Mouse (Mus musculus) C2C12 (cell line): Measurements from ENCODE around the gene Fgf4.

Source experiments
- CEBPB ChIP-seq: IDR thresholded peaks from one replicate; pipeline ENCODE4 v1.6.1; 2011; ENCODE audit warnings: low read depth, mild to moderate bottlenecking, control low read depth, moderate library complexity
- CTCF ChIP-seq: IDR thresholded peaks from one replicate; pipeline ENCODE4 v1.5.1; 2011; ENCODE audit not compliant: control insufficient read depth, insufficient read depth, insufficient read length
- MAX ChIP-seq: IDR thresholded peaks from one replicate; pipeline ENCODE4 v1.6.1; 2011; ENCODE audit warnings: mild to moderate bottlenecking, control low read depth

DNA sequence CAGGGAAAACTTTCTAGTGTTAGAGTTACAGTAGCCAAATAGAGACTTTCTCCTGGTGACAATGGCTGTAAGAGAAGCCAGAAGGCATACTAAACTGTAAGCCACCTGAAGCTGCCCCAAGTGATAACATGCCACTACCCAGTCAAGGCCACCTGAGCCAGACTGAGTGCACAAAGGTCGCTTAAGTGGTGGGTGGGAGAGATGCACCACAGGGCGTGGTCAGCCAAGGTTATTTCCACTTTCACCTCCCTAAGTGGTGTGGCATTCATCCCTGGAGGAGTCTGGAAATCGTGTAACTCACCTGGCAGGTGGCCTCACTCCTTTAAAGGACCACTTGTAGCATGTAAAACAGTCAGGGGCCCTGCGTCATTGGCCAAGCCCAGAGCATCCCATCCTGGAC, 20.0 kb downstream of the Fgf4 start:
- TF ChIP-seq CTCF: no peak
- TF ChIP-seq CEBPB: no peak
- no peak for TF ChIP-seq MAX
